Mouse (Mus musculus): ENCODE measurements at regions not wholly inside any gene's neighbourhood (a gene's known extent, or its start where the extent isn't known, plus 50 kb on each side); places are given as distances from the start of the nearest gene placed in this dataset.

DNA sequence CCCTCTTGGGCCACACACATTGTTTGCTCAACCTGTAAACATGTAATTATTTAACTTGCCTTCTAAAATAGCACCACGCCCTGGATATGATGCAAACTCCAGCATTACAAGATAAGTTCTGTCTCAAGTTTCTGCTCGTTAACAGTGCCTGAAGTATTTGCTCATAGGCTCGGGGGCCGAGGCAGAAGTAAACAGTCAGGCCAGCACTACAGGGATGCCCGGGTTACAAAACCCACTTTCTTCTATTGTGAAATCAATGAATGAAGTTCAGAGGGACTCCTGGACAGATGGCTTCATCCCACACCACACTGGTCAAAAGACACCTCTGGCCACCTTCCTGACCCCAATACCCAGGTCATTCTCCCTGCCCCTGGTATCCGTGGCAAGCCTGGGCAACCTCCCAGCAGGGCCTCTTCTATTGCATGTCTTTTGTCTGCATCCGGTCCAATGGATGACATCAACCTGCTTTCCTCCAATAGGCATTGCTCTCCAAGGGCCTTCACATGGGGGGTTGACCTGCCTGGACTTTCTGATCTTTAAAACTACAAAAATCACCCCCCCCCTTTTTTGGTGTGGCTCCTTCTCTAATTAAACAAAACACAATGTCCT lies 49.9 kb upstream of the Klf3 start:
- TF ChIP-seq CTCF (IDR thresholded peaks at IDR 0.05; ENCODE audit: low read depth, low read length), result no peak
- no peak for TF ChIP-seq POLR2A (IDR thresholded peaks at IDR 0.05; ENCODE audit: insufficient read depth, low read length)

Data from ES-Bruce4 (cell line).